Mouse (Mus musculus) testis, adult 2 months (tissue): ENCODE measurements around the gene Rabgef1.

Experiments used
- CTCF ChIP-seq: fragments of 200-500 bp; IDR thresholded peaks from 2 replicates; pipeline ENCODE4 v1.5.1; 2012; ENCODE audit warnings: low read depth, mild to moderate bottlenecking, inconsistent platforms, low read length, moderate library complexity; ENCODE audit not compliant: control insufficient read depth, insufficient read depth, insufficient replicate concordance
- POLR2A ChIP-seq: fragments of 200-500 bp; IDR thresholded peaks from 2 replicates; pipeline ENCODE4 v1.6.1; 2012; ENCODE audit warnings: low read depth, mild to moderate bottlenecking, inconsistent platforms, low read length, moderate library complexity; ENCODE audit not compliant: control insufficient read depth

DNA sequence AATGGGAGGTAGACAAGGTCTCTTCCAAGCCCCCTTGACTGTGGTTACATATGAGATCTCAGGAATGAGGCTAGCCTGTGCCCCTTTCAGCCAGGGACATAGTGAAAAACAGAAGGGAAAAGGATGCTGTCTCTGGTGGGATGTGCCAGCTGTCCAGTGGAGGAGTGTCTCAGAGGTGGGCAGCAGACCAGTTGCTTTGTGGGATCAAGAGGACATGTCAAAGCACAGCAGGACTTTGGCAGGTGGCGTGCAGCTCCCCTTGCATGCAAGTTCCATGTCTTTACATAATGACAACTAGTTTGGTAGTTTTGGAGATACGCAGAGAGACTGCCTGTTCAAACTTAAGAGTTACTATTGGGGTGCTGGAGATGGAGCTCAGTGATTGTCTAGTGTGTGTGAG lies 68.3 kb downstream of the Rabgef1 start:
- no peak for TF ChIP-seq CTCF
- no peak for TF ChIP-seq POLR2A
